Mouse (Mus musculus): ENCODE measurements around the gene Plk2. TPM values are rescaled to one million over a fixed set of nuclear protein-coding genes. Genes with fewer than 3 reads are reported as not detected.

Plk2 gene
- polyA plus RNA-seq, 1 experiment from 2014 or later, result 129 TPM

DNA sequence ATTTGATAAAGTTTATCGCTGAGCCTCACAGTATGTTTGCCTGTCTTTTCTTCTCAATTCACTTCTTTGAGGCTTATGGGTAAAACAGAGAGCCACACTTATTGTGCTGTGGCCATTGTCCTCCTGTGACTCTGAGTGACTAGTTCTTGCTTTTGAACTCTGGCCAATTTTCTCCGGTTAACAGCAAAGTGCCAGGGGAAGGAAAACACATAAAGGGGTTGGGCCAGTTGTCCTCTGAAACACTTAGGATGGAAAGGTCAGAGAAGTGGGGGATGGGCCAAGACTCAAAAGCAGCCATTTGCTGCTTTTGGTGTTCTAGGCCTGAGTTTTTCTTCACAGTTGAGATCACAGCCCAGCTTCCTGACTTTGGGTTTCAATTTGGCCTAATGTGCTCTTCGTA is 50.0 kb downstream of the Plk2 start:
- Histone ChIP-seq H3K4me2 (no peak overlapping the region), H3K4me3 (no peak overlapping the region), H3K27ac (replicated peaks) (peak overlapping the region; percentile 57), H3K27me3 (replicated peaks) (no peaks in the 10 kb centered on the region), H3K4me1 (peaks cover 39% of the 10 kb centered on the region), H3K9me3 (no peaks in the 10 kb centered on the region), H3K36me3 (no peaks in the 10 kb centered on the region), H3K9ac (peak overlapping the region; percentile 42; the same call in 1 of the 2 replicates)
- no peak for ATAC-seq (ENCODE audit: extremely low read depth, insufficient number of reproducible peaks, low FRiP score, low TSS enrichment)
- 29% methylated on average over 3 of the region's 3 CpGs for WGBS

GRCm38 (mm10) chr13:110446434-110446833 is 51.6 kb downstream of the Plk2 start:
- Histone ChIP-seq H3K9me3 (no peaks in the 10 kb centered on the region), H3K4me2 (no peak overlapping the region), H3K4me3 (no peak overlapping the region), H3K9ac (no peak overlapping the region), H3K4me1 (peaks cover 42% of the 10 kb centered on the region), H3K27ac (replicated peaks) (no peak overlapping the region), H3K27me3 (replicated peaks) (no peaks in the 10 kb centered on the region), H3K36me3 (no peaks in the 10 kb centered on the region)
- ATAC-seq (ENCODE audit: extremely low read depth, insufficient number of reproducible peaks, low FRiP score, low TSS enrichment), result no peak
- 62% methylated on average over 6 of the region's 6 CpGs for WGBS

DNA sequence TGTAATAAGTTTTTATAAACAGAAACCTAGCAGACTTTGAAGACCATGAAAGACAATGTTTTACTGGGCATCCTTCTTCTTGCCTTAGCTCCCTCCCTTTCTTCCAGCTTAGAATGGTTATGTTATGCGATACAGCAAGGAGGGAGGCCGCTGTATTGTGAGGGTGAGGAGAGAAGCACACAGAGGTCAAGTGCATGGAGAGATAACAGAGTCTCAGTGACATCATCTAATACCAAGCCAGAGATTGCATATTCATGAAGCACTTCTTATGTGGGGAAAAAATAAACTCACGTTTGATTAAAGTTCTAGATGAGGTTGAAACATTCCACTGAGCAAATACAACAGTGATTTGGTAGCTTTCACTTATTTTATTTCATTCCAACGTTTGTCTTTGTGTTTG is 55.2 kb downstream of the Plk2 start:
- 30% methylated on average over 4 of the region's 4 CpGs for WGBS
- H3K4me1 ChIP-seq, result peaks cover 23% of the 10 kb centered on the region
- no peaks in the 10 kb centered on the region for H3K9me3 ChIP-seq
- ATAC-seq (ENCODE audit: extremely low read depth, insufficient number of reproducible peaks, low FRiP score, low TSS enrichment), result no peak
- no peak overlapping the region for H3K9ac ChIP-seq
- H3K27me3 ChIP-seq (replicated peaks), result no peaks in the 10 kb centered on the region
- no peak overlapping the region for H3K4me2 ChIP-seq
- H3K27ac ChIP-seq (replicated peaks), result no peak overlapping the region
- no peak overlapping the region for H3K4me3 ChIP-seq
- H3K36me3 ChIP-seq, result no peaks in the 10 kb centered on the region

Other genes with a start within 250 kb of the Plk2 start
- gene Rab3c, start 114.0 kb upstream of the Plk2 start, polyA plus RNA-seq (2015; fragmentation: Nextera tagmentation; extraction: Ambion mirVana), result 0.41 and 0.51 TPM in 2 replicates
- gene Gapt, start 37.8 kb upstream of the Plk2 start, polyA plus RNA-seq (2015; fragmentation: Nextera tagmentation; extraction: Ambion mirVana), result 0.11 and 0.35 TPM in 2 replicates

Measured in heart, embryonic 13.5 days (tissue).